Mouse (Mus musculus) large intestine, adult 2 months (tissue): ENCODE results near the gene Trpm1. TPM values are rescaled to one million over a fixed set of nuclear protein-coding genes. Genes with fewer than 3 reads are reported as not detected.
"Not testable (repeated sequence)": the region's sequence is repeated elsewhere in the genome, so short reads cannot be mapped to it uniquely, and the experiment has no call there.

Source experiments
- DNase-seq: peaks from one replicate; pipeline ENCODE4 v3.0.0-alpha.2; 2012; ENCODE audit warnings: low read depth, low spot score
- WGBS: fragments of 180-500 bp; shearing (Covaris S2); methylation state at CpG from one replicate; pipeline ENCODE4 v1.1.7; 2018; 5-methylcytosine and 5-hydroxymethylcytosine counted together
- polyA plus RNA-seq: library from polyadenylated mRNA; depleted of rRNA; stranded (reverse); fragments of >200 nt; gene quantifications from 2 replicates; pipeline ENCODE4 v1.2.3, GENCODE M21; 2012; rRNA removed

The Trpm1 gene
- polyA plus RNA-seq = 0.04 TPM in 1 of 2 replicates, not detected in the other

GRCm38 (mm10) chr7:64153535-64153934 lies at the start of gene Trpm1:
Trpm1 (plus strand) TSS chr7:64153835.
- DNase-seq = no peak
- WGBS = 92% methylated on average over 2 of the region's 2 CpGs

GRCm38 (mm10) chr7:64122131-64122715 lies 31.4 kb upstream of the Trpm1 start:
- WGBS = 80% methylated on average over 9 of the region's 9 CpGs
- no peak for DNase-seq

GRCm38 (mm10) chr7:64123721-64124120 lies 29.9 kb upstream of the Trpm1 start:
- no peak for DNase-seq
- WGBS = 90% methylated on average over 4 of the region's 4 CpGs

- 92% methylated on average over 9 of the region's 9 CpGs for WGBS
- not testable (repeated sequence) for DNase-seq
Measured at GRCm38 (mm10) chr7:64125994-64126393, 27.6 kb upstream of the Trpm1 start.

- 67% methylated on average over 2 of the region's 2 CpGs for WGBS
Measured at GRCm38 (mm10) chr7:64139866-64140265, 13.8 kb upstream of the Trpm1 start.

GRCm38 (mm10) chr7:64141301-64142032 lies 12.2 kb upstream of the Trpm1 start:
- DNase-seq = no peak
- 80% methylated on average over 19 of the region's 19 CpGs for WGBS

More at GRCm38 (mm10) chr7:64139866-64140265, 13.8 kb upstream of the Trpm1 start:
- no peak for DNase-seq

GRCm38 (mm10) chr7:64149337-64149736 lies 4.3 kb upstream of the Trpm1 start:
- 44% methylated on average over 2 of the region's 2 CpGs for WGBS
- DNase-seq = no peak

- 42% methylated on average over 2 of the region's 2 CpGs for WGBS
- no peak for DNase-seq
Measured at GRCm38 (mm10) chr7:64149747-64150146, 3.9 kb upstream of the Trpm1 start.

GRCm38 (mm10) chr7:64150436-64151080 lies 3.1 kb upstream of the Trpm1 start:
- DNase-seq = no peak
- 76% methylated on average over 6 of the region's 6 CpGs for WGBS

GRCm38 (mm10) chr7:64155226-64155625 lies 1.6 kb downstream of the Trpm1 start:
- WGBS = 65% methylated on average over 4 of the region's 4 CpGs
- DNase-seq = no peak

GRCm38 (mm10) chr7:64155687-64156086 lies 2.1 kb downstream of the Trpm1 start:
- WGBS = under 1% methylated on average over 10 of the region's 10 CpGs
- DNase-seq = peak; percentile 59

- WGBS = 53% methylated on average over 5 of the region's 5 CpGs
- no peak for DNase-seq
Measured at GRCm38 (mm10) chr7:64156271-64156911, 2.8 kb downstream of the Trpm1 start.

GRCm38 (mm10) chr7:64156918-64157690 lies 3.5 kb downstream of the Trpm1 start:
- DNase-seq = no peak
- 70% methylated on average over 7 of the region's 7 CpGs for WGBS

- no peak for DNase-seq
- WGBS = 82% methylated on average over 12 of the region's 12 CpGs
Measured at GRCm38 (mm10) chr7:64158281-64159055, 4.8 kb downstream of the Trpm1 start.

- DNase-seq = no peak
- 55% methylated on average over 5 of the region's 5 CpGs for WGBS
Measured at GRCm38 (mm10) chr7:64159056-64159542, 5.5 kb downstream of the Trpm1 start.

GRCm38 (mm10) chr7:64159612-64160591 lies 6.3 kb downstream of the Trpm1 start:
- no peak for DNase-seq
- 57% methylated on average over 7 of the region's 7 CpGs for WGBS

GRCm38 (mm10) chr7:64160737-64161470 lies 7.3 kb downstream of the Trpm1 start:
- WGBS = 63% methylated on average over 10 of the region's 10 CpGs

More at GRCm38 (mm10) chr7:64160737-64161470, 7.3 kb downstream of the Trpm1 start:
- no peak for DNase-seq
